Mouse (Mus musculus) midbrain, embryonic 10.5 days (tissue): ENCODE measurements at regions not wholly inside any gene's neighbourhood (a gene's known extent, or its start where the extent isn't known, plus 50 kb on each side); places are given as distances from the start of the nearest gene placed in this dataset.

Source experiments
- DNase-seq: peaks from one replicate; pipeline ENCODE4 v3.0.0-alpha.2; 2017; ENCODE audit warnings: low spot score
- H3K27ac ChIP-seq: fragments of 300-500 bp; sonication (generic); replicated peaks from 2 replicates; pipeline ENCODE4 v1.5.1; 2016; ENCODE audit warnings: mild to moderate bottlenecking
- H3K27me3 ChIP-seq: fragments of 300-500 bp; sonication (generic); 2 replicates; pipeline ENCODE4 v1.6.1; 2016; ENCODE audit warnings: low read depth, mild to moderate bottlenecking; ENCODE audit not compliant: poor library complexity, severe bottlenecking
- H3K36me3 ChIP-seq: fragments of 300-500 bp; sonication (generic); 2 replicates; pipeline ENCODE4 v1.6.1; 2016; ENCODE audit warnings: mild to moderate bottlenecking, moderate library complexity
- H3K4me1 ChIP-seq: fragments of 300-500 bp; sonication (generic); 2 replicates; pipeline ENCODE4 v1.6.1; 2016
- H3K4me3 ChIP-seq: fragments of 300-500 bp; sonication (generic); 2 replicates; pipeline ENCODE4 v1.5.1; 2016; ENCODE audit warnings: mild to moderate bottlenecking, moderate library complexity
- H3K9me3 ChIP-seq: fragments of 300-500 bp; sonication (generic); replicated peaks from 2 replicates; pipeline ENCODE4 v1.6.1; 2016; ENCODE audit warnings: mild to moderate bottlenecking
- WGBS: fragments of 180-500 bp; shearing (Covaris S2); methylation state at CpG from one replicate; pipeline ENCODE4 v1.1.7; 2016; 5-methylcytosine and 5-hydroxymethylcytosine counted together

GRCm38 (mm10) chr4:27715696-27716095 is 1097.2 kb upstream of the Epha7 start:
- Histone ChIP-seq H3K27me3 (no peaks in the 10 kb centered on the region), H3K4me1 (no peaks in the 10 kb centered on the region), H3K4me3 (no peak overlapping the region), H3K27ac (no peak overlapping the region), H3K9me3 (no peaks in the 10 kb centered on the region), H3K36me3 (no peaks in the 10 kb centered on the region)
- no peak for DNase-seq

- H3K4me1 ChIP-seq, result no peaks in the 10 kb centered on the region
- no peaks in the 10 kb centered on the region for H3K27me3 ChIP-seq
- H3K9me3 ChIP-seq, result no peaks in the 10 kb centered on the region
- no peak overlapping the region for H3K4me3 ChIP-seq
- WGBS, result 89% methylated on average over 3 of the region's 3 CpGs
- H3K36me3 ChIP-seq, result no peaks in the 10 kb centered on the region
- H3K27ac ChIP-seq, result no peak overlapping the region
- no peak for DNase-seq
Measured at GRCm38 (mm10) chr4:27727761-27728160, 1085.2 kb upstream of the Epha7 start.

- no peak for DNase-seq
- Histone ChIP-seq H3K27me3 (no peaks in the 10 kb centered on the region), H3K27ac (no peak overlapping the region), H3K4me1 (peaks cover 6% of the 10 kb centered on the region), H3K9me3 (no peaks in the 10 kb centered on the region), H3K4me3 (no peak overlapping the region), H3K36me3 (no peaks in the 10 kb centered on the region)
Measured at GRCm38 (mm10) chr4:27734143-27734542, 1078.8 kb upstream of the Epha7 start.

- Histone ChIP-seq H3K4me3 (no peak overlapping the region), H3K27me3 (peaks cover 12% of the 10 kb centered on the region; the same call in 1 of the 2 replicates), H3K9me3 (no peaks in the 10 kb centered on the region), H3K4me1 (peaks cover 9% of the 10 kb centered on the region), H3K27ac (no peak overlapping the region), H3K36me3 (no peaks in the 10 kb centered on the region)
- 71% methylated on average over 2 of the region's 2 CpGs for WGBS
- DNase-seq, result no peak
Measured at GRCm38 (mm10) chr4:27781874-27782273, 1031.1 kb upstream of the Epha7 start.

- Histone ChIP-seq H3K27me3 (peaks cover 36% of the 10 kb centered on the region), H3K27ac (no peak overlapping the region), H3K4me1 (peaks cover 21% of the 10 kb centered on the region), H3K9me3 (no peaks in the 10 kb centered on the region; the same call in 1 of the 2 replicates), H3K36me3 (no peaks in the 10 kb centered on the region), H3K4me3 (no peak overlapping the region)
- DNase-seq, result peak; percentile 14
- WGBS, result 44% methylated on average over 4 of the region's 4 CpGs
Measured at GRCm38 (mm10) chr4:27787070-27787469, 1025.9 kb upstream of the Epha7 start.
